Mouse (Mus musculus) hindbrain, embryonic 13.5 days (tissue): ENCODE results near the gene Elp4. TPM values are rescaled to one million over a fixed set of nuclear protein-coding genes. Genes with fewer than 3 reads are reported as not detected.

Experiments used
- ATAC-seq: fragments of 200-750 bp; cut with Nextera tagmentation; 2 replicates; pipeline ENCODE4 v1.8.0; 2017; ENCODE audit warnings: moderate TSS enrichment; ENCODE audit not compliant: low FRiP score
- H3K27ac ChIP-seq: fragments of 300-500 bp; sonication (generic); 2 replicates; pipeline ENCODE4 v1.5.1; 2015; ENCODE audit warnings: inconsistent platforms, mild to moderate bottlenecking, moderate library complexity
- H3K27me3 ChIP-seq: fragments of 300-500 bp; sonication (generic); 2 replicates; pipeline ENCODE4 v1.6.1; 2015; ENCODE audit warnings: mild to moderate bottlenecking, inconsistent platforms
- H3K36me3 ChIP-seq: fragments of 300-500 bp; sonication (generic); 2 replicates; pipeline ENCODE4 v1.6.1; 2015; ENCODE audit warnings: mild to moderate bottlenecking, inconsistent platforms
- H3K4me1 ChIP-seq: fragments of 300-500 bp; sonication (generic); replicated peaks from 2 replicates; pipeline ENCODE4 v1.6.1; 2015; ENCODE audit warnings: inconsistent platforms
- H3K4me2 ChIP-seq: fragments of 300-500 bp; sonication (generic); 2 replicates; pipeline ENCODE4 v1.6.1; 2015; ENCODE audit warnings: inconsistent platforms, mild to moderate bottlenecking, moderate library complexity
- H3K4me3 ChIP-seq: fragments of 300-500 bp; sonication (generic); 2 replicates; pipeline ENCODE4 v1.5.1; 2015; ENCODE audit warnings: mild to moderate bottlenecking, inconsistent platforms
- H3K9ac ChIP-seq: fragments of 300-500 bp; sonication (generic); 2 replicates; pipeline ENCODE4 v1.6.1; 2015; ENCODE audit warnings: mild to moderate bottlenecking, inconsistent platforms
- H3K9me3 ChIP-seq: fragments of 300-500 bp; sonication (generic); 2 replicates; pipeline ENCODE4 v1.6.1; 2016; ENCODE audit warnings: inconsistent platforms
- WGBS: fragments of 180-500 bp; shearing (Covaris S2); methylation state at CpG from one replicate; pipeline ENCODE4 v1.1.7; 2015; 5-methylcytosine and 5-hydroxymethylcytosine counted together
- polyA plus RNA-seq: library from polyadenylated mRNA; unstranded; fragments of >200 nt; fragmentation: Nextera tagmentation; extraction: Ambion mirVana; gene quantifications from 2 replicates; pipeline ENCODE4 v1.2.1, GENCODE M21; 2015

Elp4 gene
- polyA plus RNA-seq, 1 experiment from 2014 or later, result 43.0 TPM

GRCm38 (mm10) chr2:105678306-105678705, 226.1 kb downstream of the Elp4 start:
- peak overlapping the region; percentile 50 for H3K4me2 ChIP-seq
- peaks cover 58% of the 10 kb centered on the region for H3K4me1 ChIP-seq
- H3K9me3 ChIP-seq, result no peaks in the 10 kb centered on the region
- no peak overlapping the region for H3K27ac ChIP-seq
- ATAC-seq, result no peak
- 5% methylated on average over 4 of the region's 4 CpGs for WGBS
- H3K9ac ChIP-seq, result no peak overlapping the region
- no peaks in the 10 kb centered on the region for H3K36me3 ChIP-seq
- H3K4me3 ChIP-seq, result peak overlapping the region; percentile 51
- H3K27me3 ChIP-seq, result peaks cover 86% of the 10 kb centered on the region

GRCm38 (mm10) chr2:105677434-105678105, 226.8 kb downstream of the Elp4 start:
- Histone ChIP-seq H3K9me3 (no peaks in the 10 kb centered on the region), H3K9ac (peak overlapping the region; percentile 83), H3K27me3 (peaks cover 86% of the 10 kb centered on the region), H3K4me1 (peaks cover 60% of the 10 kb centered on the region), H3K27ac (peak overlapping the region; percentile 85; the same call in 1 of the 2 replicates), H3K4me3 (peak overlapping the region; percentile 51), H3K36me3 (no peaks in the 10 kb centered on the region), H3K4me2 (peak overlapping the region; percentile 58)
- 1% methylated on average over 11 of the region's 11 CpGs for WGBS
- ATAC-seq, result no peak

DNA sequence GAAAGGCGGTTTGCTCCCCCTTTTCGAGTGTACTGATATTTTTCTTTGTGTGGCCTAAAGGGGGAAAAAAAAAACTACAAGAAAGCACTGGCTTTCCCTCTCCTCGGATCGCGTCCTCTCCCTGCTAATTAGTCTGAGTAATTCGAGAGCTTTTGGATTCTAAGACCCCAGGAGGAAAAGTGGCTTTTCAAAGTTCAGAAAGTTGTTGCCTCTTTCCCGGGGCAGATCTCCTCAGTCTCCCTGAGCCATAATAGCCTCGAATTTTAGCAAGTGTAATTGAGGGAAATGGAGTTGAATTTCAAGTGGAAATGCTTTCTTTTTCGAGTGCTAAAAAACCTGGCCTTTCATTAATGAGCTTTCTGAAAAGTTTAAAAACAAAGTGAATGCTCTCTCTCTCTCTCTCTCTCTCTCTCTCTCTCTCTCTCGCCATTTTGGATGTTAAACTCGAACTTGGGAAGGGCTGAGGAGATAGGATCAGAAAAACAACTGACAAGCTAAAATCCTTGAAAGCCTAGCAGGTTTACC, 227.4 kb downstream of the Elp4 start:
- no peak for ATAC-seq
- H3K9me3 ChIP-seq, result no peaks in the 10 kb centered on the region
- H3K4me2 ChIP-seq, result peak overlapping the region; percentile 58
- H3K4me3 ChIP-seq, result peak overlapping the region; percentile 51
- H3K27me3 ChIP-seq, result peaks cover 92% of the 10 kb centered on the region
- H3K9ac ChIP-seq, result peak overlapping the region; percentile 83
- under 1% methylated on average over 11 of the region's 11 CpGs for WGBS
- peak overlapping the region; percentile 85; the same call in 1 of the 2 replicates for H3K27ac ChIP-seq
- peaks cover 55% of the 10 kb centered on the region for H3K4me1 ChIP-seq
- no peaks in the 10 kb centered on the region for H3K36me3 ChIP-seq

GRCm38 (mm10) chr2:105676080-105676908, 228.1 kb downstream of the Elp4 start:
- peak overlapping the region; percentile 85 for H3K27ac ChIP-seq
- H3K4me2 ChIP-seq, result peak overlapping the region; percentile 58
- no peaks in the 10 kb centered on the region for H3K9me3 ChIP-seq
- peak overlapping the region; percentile 51 for H3K4me3 ChIP-seq
- peak overlapping the region; percentile 83 for H3K9ac ChIP-seq
- H3K4me1 ChIP-seq, result peaks cover 48% of the 10 kb centered on the region
- no peaks in the 10 kb centered on the region for H3K36me3 ChIP-seq
- under 1% methylated on average over 77 of the region's 77 CpGs for WGBS
- no peak for ATAC-seq
- peaks cover 92% of the 10 kb centered on the region for H3K27me3 ChIP-seq

GRCm38 (mm10) chr2:105675730-105676079, 228.7 kb downstream of the Elp4 start:
- H3K27ac ChIP-seq, result peak overlapping the region; percentile 85
- H3K4me2 ChIP-seq, result peak overlapping the region; percentile 58
- H3K9ac ChIP-seq, result peak overlapping the region; percentile 83
- WGBS, result 0% methylated on average over 11 of the region's 11 CpGs
- no peaks in the 10 kb centered on the region for H3K9me3 ChIP-seq
- H3K4me3 ChIP-seq, result peak overlapping the region; percentile 51
- ATAC-seq, result no peak
- H3K4me1 ChIP-seq, result peaks cover 43% of the 10 kb centered on the region
- peaks cover 92% of the 10 kb centered on the region for H3K27me3 ChIP-seq
- H3K36me3 ChIP-seq, result no peaks in the 10 kb centered on the region

- H3K9me3 ChIP-seq, result no peaks in the 10 kb centered on the region
- peak overlapping the region; percentile 80 for H3K27ac ChIP-seq
- peak overlapping the region; percentile 83 for H3K9ac ChIP-seq
- ATAC-seq, result peak; percentile 86
- peak overlapping the region; percentile 51 for H3K4me3 ChIP-seq
- H3K4me2 ChIP-seq, result peak overlapping the region; percentile 58
- under 1% methylated on average over 49 of the region's 49 CpGs for whole genome bisulfite sequencing
- peaks cover 92% of the 10 kb centered on the region for H3K27me3 ChIP-seq
- H3K36me3 ChIP-seq, result no peaks in the 10 kb centered on the region
- peaks cover 38% of the 10 kb centered on the region for H3K4me1 ChIP-seq
Observed at GRCm38 (mm10) chr2:105674875-105675729, 229.3 kb downstream of the Elp4 start.

- peak; percentile 14 for ATAC-seq
- Histone ChIP-seq H3K4me1 (peaks cover 42% of the 10 kb centered on the region), H3K27ac (peak overlapping the region; percentile 80), H3K9ac (peak overlapping the region; percentile 83), H3K4me2 (peak overlapping the region; percentile 58), H3K4me3 (peak overlapping the region; percentile 51), H3K27me3 (peaks cover 92% of the 10 kb centered on the region), H3K9me3 (no peaks in the 10 kb centered on the region), H3K36me3 (no peaks in the 10 kb centered on the region)
- WGBS, result 1% methylated on average over 36 of the region's 36 CpGs
Observed at GRCm38 (mm10) chr2:105674061-105674874, 230.1 kb downstream of the Elp4 start.

DNA sequence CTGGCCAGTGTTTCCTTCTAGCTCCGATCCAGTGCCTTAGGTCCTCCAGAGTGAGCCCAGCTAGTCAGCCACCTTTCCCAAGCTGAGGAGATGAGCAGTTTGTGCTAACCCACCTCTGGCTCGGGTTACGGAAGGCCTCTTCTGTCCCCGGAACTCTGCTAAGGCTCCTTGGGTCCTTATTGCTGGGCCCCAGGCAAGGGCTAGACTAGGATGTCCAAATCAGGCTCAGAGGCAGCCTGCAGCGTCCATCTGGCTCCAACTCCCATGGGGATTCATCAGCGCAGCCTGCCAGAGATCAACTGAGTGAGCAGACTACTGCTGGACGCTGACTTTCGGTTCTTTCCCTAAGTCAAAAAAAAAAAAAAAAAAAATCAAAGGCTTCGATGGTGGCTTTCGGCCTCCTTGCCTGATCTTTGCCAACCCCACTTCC, 230.7 kb downstream of the Elp4 start:
- H3K27ac ChIP-seq, result peak overlapping the region; percentile 80
- H3K9me3 ChIP-seq, result no peaks in the 10 kb centered on the region
- peak overlapping the region; percentile 58 for H3K4me2 ChIP-seq
- H3K4me3 ChIP-seq, result peak overlapping the region; percentile 51
- no peaks in the 10 kb centered on the region for H3K36me3 ChIP-seq
- ATAC-seq, result no peak
- peaks cover 92% of the 10 kb centered on the region for H3K27me3 ChIP-seq
- H3K9ac ChIP-seq, result peak overlapping the region; percentile 51; the same call in 1 of the 2 replicates
- 4% methylated on average over 10 of the region's 10 CpGs for WGBS
- peaks cover 48% of the 10 kb centered on the region for H3K4me1 ChIP-seq

DNA sequence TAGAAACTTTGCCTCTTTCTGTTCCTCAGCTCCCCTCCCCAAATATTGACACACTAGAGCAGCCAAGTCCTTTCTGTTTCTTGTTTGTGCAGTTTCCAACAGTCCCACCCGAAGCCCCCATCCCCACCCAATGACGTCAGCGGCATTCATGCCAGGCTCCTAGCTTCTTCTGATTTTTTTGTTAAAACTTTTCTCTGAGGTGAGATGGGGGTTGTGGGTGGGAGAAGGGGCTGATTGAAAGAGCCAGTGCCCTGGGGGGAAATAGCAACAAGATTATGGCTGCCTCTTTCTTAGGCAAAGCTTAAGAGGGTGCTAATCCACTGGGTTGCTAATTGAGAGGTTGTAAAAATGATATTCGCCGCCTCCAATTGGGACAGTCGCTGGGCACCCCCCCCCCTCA, 231.3 kb downstream of the Elp4 start:
- WGBS, result 2% methylated on average over 6 of the region's 6 CpGs
- Histone ChIP-seq H3K27me3 (peaks cover 96% of the 10 kb centered on the region), H3K4me1 (peaks cover 53% of the 10 kb centered on the region), H3K27ac (0 out of 2 replicates have a peak overlapping the region, but pooled peaks have one; percentile 80), H3K9ac (peak overlapping the region; percentile 51; the same call in 1 of the 2 replicates), H3K4me3 (peak overlapping the region; percentile 51), H3K36me3 (no peaks in the 10 kb centered on the region), H3K9me3 (no peaks in the 10 kb centered on the region), H3K4me2 (peak overlapping the region; percentile 58)
- no peak for ATAC-seq

DNA sequence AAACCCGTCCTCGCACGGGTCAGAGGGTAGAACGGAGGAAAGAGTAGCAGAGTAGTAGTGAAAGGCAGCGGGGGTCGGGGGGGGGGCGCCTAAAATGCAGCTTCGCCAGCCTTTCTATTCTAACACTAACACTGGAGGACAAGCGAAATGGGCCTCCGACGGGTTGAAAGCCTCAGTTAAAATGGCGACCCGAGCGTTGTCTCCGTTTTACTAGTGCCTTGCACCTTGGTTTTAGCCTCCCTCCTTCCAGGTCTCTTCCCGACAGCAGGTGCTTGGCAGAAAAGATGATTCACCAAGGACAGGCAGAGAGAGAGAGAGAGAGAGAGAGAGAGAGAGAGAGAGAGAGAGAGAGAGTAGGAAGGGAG, 231.8 kb downstream of the Elp4 start:
- 2% methylated on average over 16 of the region's 16 CpGs for WGBS
- Histone ChIP-seq H3K9me3 (no peaks in the 10 kb centered on the region), H3K27me3 (peaks cover 97% of the 10 kb centered on the region), H3K4me3 (peak overlapping the region; percentile 24), H3K27ac (peak overlapping the region; percentile 18; the same call in 1 of the 2 replicates), H3K4me1 (peaks cover 57% of the 10 kb centered on the region), H3K36me3 (no peaks in the 10 kb centered on the region), H3K9ac (no peak overlapping the region; the same call in 1 of the 2 replicates), H3K4me2 (peak overlapping the region; percentile 58)
- no peak for ATAC-seq
